In the genomic region with DNA sequence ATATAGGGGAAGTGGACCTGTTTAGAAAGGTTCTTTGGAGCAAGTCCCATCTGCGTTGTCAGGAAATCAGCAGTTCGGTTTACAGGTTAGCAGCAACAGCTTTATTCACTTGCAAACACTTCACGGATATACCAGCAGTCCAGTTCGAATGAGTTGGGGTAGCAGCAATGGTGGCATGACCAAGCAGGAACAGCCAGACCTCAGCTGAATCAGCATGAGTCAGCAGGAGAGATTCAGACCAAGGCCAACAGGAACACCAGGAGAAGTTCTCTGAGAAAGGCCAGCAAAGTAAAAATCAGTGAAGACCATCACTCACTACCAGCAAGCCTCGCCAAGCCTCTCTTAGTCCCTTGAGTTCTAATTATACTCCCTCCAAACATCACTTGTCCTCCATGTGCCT, we compare ENCODE assay signal across 33 mouse cellular contexts. TPM values are rescaled to one million over a fixed set of nuclear protein-coding genes. Genes with fewer than 3 reads are reported as not detected.
DNase-seq lines count a peak whose midpoint lies in the region; ATAC-seq and TF ChIP-seq lines count a peak whose summit lies in the region.
"Had no signal": no experiment of that assay in that cellular context is flagged by ENCODE, and none has a peak within 500 bp of the region (broad histone marks: within the 10 kb centered on the region; RNA-seq: fewer than 3 reads in every experiment).

No protein-coding gene starts in this region.

- no peak for TF ChIP-seq CTCF in layer of hippocampus, adult 2 months (conservative IDR thresholded peaks at IDR 0.05)

- no peaks in the 10 kb centered on the region for H3K9me3 ChIP-seq in erythroblast, embryonic 14.5 days (ENCODE audit: control insufficient read depth, low read length)
- H3K9me3 ChIP-seq in forebrain, embryonic 11.5 days (ENCODE audit: control insufficient read depth, low read length), result no peaks in the 10 kb centered on the region
- H3K9me3 ChIP-seq in forebrain, embryonic 10.5 days, result no peaks in the 10 kb centered on the region
- H3K9me3 ChIP-seq: embryonic facial prominence, embryonic 13.5 days; forebrain, embryonic 15.5 days; limb, embryonic 12.5 days; lung, embryonic 15.5 days; stomach, embryonic 15.5 days had no signal

- peak overlapping the region; percentile 33 for H3K4me3 ChIP-seq in erythroblast, embryonic 14.5 days (replicated peaks)
- no peak overlapping the region for H3K4me3 ChIP-seq in forebrain, embryonic 11.5 days (ENCODE audit: low read depth, low read length)
- H3K4me3 ChIP-seq in forebrain, embryonic 10.5 days, result no peak overlapping the region
- no peak overlapping the region for H3K4me3 ChIP-seq in layer of hippocampus, adult 2 months
- H3K4me3 ChIP-seq: embryonic facial prominence, embryonic 13.5 days; forebrain, embryonic 15.5 days; gastrocnemius, adult 2 months; heart, adult 2 months; limb, embryonic 12.5 days; lung, embryonic 15.5 days; stomach, embryonic 15.5 days had no signal

- no peaks in the 10 kb centered on the region for H3K27me3 ChIP-seq in erythroblast, embryonic 14.5 days (ENCODE audit: control insufficient read depth)
- no peaks in the 10 kb centered on the region for H3K27me3 ChIP-seq in forebrain, embryonic 11.5 days (ENCODE audit: control insufficient read depth, insufficient read depth, low read length)
- no peaks in the 10 kb centered on the region for H3K27me3 ChIP-seq in forebrain, embryonic 10.5 days (ENCODE audit: poor library complexity, severe bottlenecking)
- H3K27me3 ChIP-seq: embryonic facial prominence, embryonic 13.5 days; forebrain, embryonic 15.5 days; limb, embryonic 12.5 days; lung, embryonic 15.5 days; stomach, embryonic 15.5 days had no signal

- no peak overlapping the region for H3K9ac ChIP-seq in forebrain, embryonic 11.5 days (ENCODE audit: low read length)
- H3K9ac ChIP-seq: embryonic facial prominence, embryonic 13.5 days; forebrain, embryonic 15.5 days; limb, embryonic 12.5 days; liver, embryonic 14.5 days; lung, embryonic 15.5 days; stomach, embryonic 15.5 days had no signal

- H3K4me2 ChIP-seq in forebrain, embryonic 11.5 days (ENCODE audit: low read depth, low read length, severe bottlenecking), result no peak overlapping the region
- H3K4me2 ChIP-seq: embryonic facial prominence, embryonic 13.5 days; forebrain, embryonic 15.5 days; limb, embryonic 12.5 days; lung, embryonic 15.5 days; midbrain, embryonic 11.5 days; stomach, embryonic 15.5 days had no signal

- 91% methylated on average over 5 of the region's 5 CpGs for WGBS in forebrain, embryonic 11.5 days
- WGBS in forebrain, embryonic 10.5 days, result 91% methylated on average over 5 of the region's 5 CpGs

- no peak overlapping the region for H3K27ac ChIP-seq in forebrain, embryonic 11.5 days (ENCODE audit: low read depth, low read length)
- H3K27ac ChIP-seq in forebrain, embryonic 10.5 days, result no peak overlapping the region
- H3K27ac ChIP-seq in layer of hippocampus, adult 2 months, result no peak overlapping the region
- H3K27ac ChIP-seq: embryonic facial prominence, embryonic 13.5 days; forebrain, embryonic 15.5 days; gastrocnemius, adult 2 months; heart, adult 2 months; kidney, postnatal 0 days; limb, embryonic 12.5 days; liver, embryonic 14.5 days; lung, embryonic 15.5 days; stomach, embryonic 15.5 days had no signal

- DNase-seq in adrenal gland, adult 2 months, result peak; percentile 25
- DNase-seq in adrenal gland, postnatal 14 days, result no peak
- DNase-seq in 416B (ENCODE audit: low read depth), result peak; percentile 34
- peak; percentile 14 for DNase-seq in R1 (ENCODE audit: low read depth, low spot score)
- DNase-seq in forebrain, embryonic 11.5 days (ENCODE audit: low spot score), result no peak
- DNase-seq in forebrain, embryonic 10.5 days (ENCODE audit: extremely low spot score, low spot score), result no peak
- no peak for DNase-seq in layer of hippocampus, adult 2 months (ENCODE audit: low spot score in 2 of 2)
- DNase-seq: cerebellum, adult 11-12 months; cerebellum, adult 9-11 months; embryo, embryonic 11 days; gastrocnemius, adult 2 months; gastrocnemius, postnatal 36 days; heart, adult 2 months; heart, postnatal 14 days; kidney, adult 8-10 months; layer of hippocampus, adult 9-11 months; lung, postnatal 36 days; right cerebral cortex, postnatal 25 days; thymus, postnatal 14 days had no signal

- peaks cover 15% of the 10 kb centered on the region for H3K4me1 ChIP-seq in erythroblast, embryonic 14.5 days (ENCODE audit: control insufficient read depth)
- H3K4me1 ChIP-seq in forebrain, embryonic 11.5 days (replicated peaks; ENCODE audit: control insufficient read depth, insufficient read depth, low read length), result no peaks in the 10 kb centered on the region
- no peaks in the 10 kb centered on the region for H3K4me1 ChIP-seq in forebrain, embryonic 10.5 days
- H3K4me1 ChIP-seq: embryonic facial prominence, embryonic 13.5 days; forebrain, embryonic 15.5 days; limb, embryonic 12.5 days; lung, embryonic 15.5 days; stomach, embryonic 15.5 days had no signal

- ATAC-seq in forebrain, embryonic 11.5 days (replicated peaks; ENCODE audit: low FRiP score), result no peak
- ATAC-seq: CD4-positive, CD25-positive, alpha-beta regulatory T cell, adult 4 months; forebrain, embryonic 15.5 days; hindbrain, embryonic 16.5 days; midbrain, embryonic 16.5 days had no signal

- peaks cover 32% of the 10 kb centered on the region for H3K36me3 ChIP-seq in erythroblast, embryonic 14.5 days (ENCODE audit: control insufficient read depth)
- no peaks in the 10 kb centered on the region; the same call in 1 of the 2 replicates for H3K36me3 ChIP-seq in forebrain, embryonic 11.5 days (ENCODE audit: control insufficient read depth, insufficient read depth, low read length)
- H3K36me3 ChIP-seq in forebrain, embryonic 10.5 days (replicated peaks), result peaks cover 26% of the 10 kb centered on the region

RNA-seq across cellular contexts. Expression of gene Pgm2l1, which starts 23.5 kb away (rescaled TPM):
- 1 to 10 TPM; 4.1 to 5.6 TPM for total RNA-seq in adrenal gland, adult 2 months (2021)
- 2.6 and 2.9 TPM in 2 replicates for polyA plus RNA-seq in adrenal gland, adult 2 months (2012; rRNA removed)
- total RNA-seq in adrenal gland, postnatal 14 days (2021), result 6.7 and 11.4 TPM in 2 replicates
- 0.49 and 0.81 TPM in 2 replicates for polyA plus RNA-seq in erythroblast, embryonic 14.5 days (2012)
- 5.2 and 6.2 TPM in 2 replicates for polyA plus RNA-seq in forebrain, embryonic 11.5 days (2014; fragmentation: Nextera tagmentation; extraction: Ambion mirVana)
- polyA plus RNA-seq in forebrain, embryonic 10.5 days (2016; fragmentation: Nextera tagmentation; extraction: Ambion mirVana), result 3.1 and 3.7 TPM in 2 replicates
- 100 to 1,000 TPM; 282 to 286 TPM for total RNA-seq in layer of hippocampus, adult 2 months (2021)

RNA-seq across cellular contexts. Expression of gene P4ha3, which starts 34.7 kb away (rescaled TPM):
- total RNA-seq in adrenal gland, adult 2 months (2021), result under 1 TPM; 0.23 to 0.79 TPM
- polyA plus RNA-seq in adrenal gland, adult 2 months (2012; rRNA removed), result 0.26 and 0.52 TPM in 2 replicates
- total RNA-seq in adrenal gland, postnatal 14 days (2021), result 1.4 and 1.8 TPM in 2 replicates
- 0.02 TPM in 1 of 2 replicates, not detected in the other for polyA plus RNA-seq in erythroblast, embryonic 14.5 days (2012)
- 5.6 and 6.8 TPM in 2 replicates for polyA plus RNA-seq in forebrain, embryonic 11.5 days (2014; fragmentation: Nextera tagmentation; extraction: Ambion mirVana)
- polyA plus RNA-seq in forebrain, embryonic 10.5 days (2016; fragmentation: Nextera tagmentation; extraction: Ambion mirVana), result 0.27 and 0.81 TPM in 2 replicates
- 1 to 10 TPM; 6.4 to 8.3 TPM for total RNA-seq in layer of hippocampus, adult 2 months (2021)
- total RNA-seq: megakaryocyte, adult 5-6 weeks; neutrophil, adult 5-6 weeks had no signal
- polyA plus RNA-seq: CD4-positive, CD25-positive, alpha-beta regulatory T cell, adult 4 months had no signal

Comparison
In these comparisons a context has a peak if more than half of its experiments do, and no peak if none do; other contexts are left out.
1. DNase-seq: peak in adrenal gland, adult 2 months (single experiment), 416B (single experiment) and R1 (single experiment); none in adrenal gland, postnatal 14 days (single experiment), forebrain, embryonic 11.5 days (single experiment), forebrain, embryonic 10.5 days (single experiment) and layer of hippocampus, adult 2 months (0 of 2).